Mouse (Mus musculus) v-Abl transformed pro-B cells (cell line): ENCODE measurements around the gene Zfp788.
"Not testable (repeated sequence)": the region's sequence is repeated elsewhere in the genome, so short reads cannot be mapped to it uniquely, and the experiment has no call there.

Source experiments
- in situ Hi-C, 2 experiments: fragments of 400-800 bp; cut with MboI; formaldehyde crosslinking; loops; one replicate each; pipeline ENCODE4 v1.15.1; 2025; ENCODE audit not compliant: unreplicated experiment in 2 of 2

The Zfp788 gene

DNA sequence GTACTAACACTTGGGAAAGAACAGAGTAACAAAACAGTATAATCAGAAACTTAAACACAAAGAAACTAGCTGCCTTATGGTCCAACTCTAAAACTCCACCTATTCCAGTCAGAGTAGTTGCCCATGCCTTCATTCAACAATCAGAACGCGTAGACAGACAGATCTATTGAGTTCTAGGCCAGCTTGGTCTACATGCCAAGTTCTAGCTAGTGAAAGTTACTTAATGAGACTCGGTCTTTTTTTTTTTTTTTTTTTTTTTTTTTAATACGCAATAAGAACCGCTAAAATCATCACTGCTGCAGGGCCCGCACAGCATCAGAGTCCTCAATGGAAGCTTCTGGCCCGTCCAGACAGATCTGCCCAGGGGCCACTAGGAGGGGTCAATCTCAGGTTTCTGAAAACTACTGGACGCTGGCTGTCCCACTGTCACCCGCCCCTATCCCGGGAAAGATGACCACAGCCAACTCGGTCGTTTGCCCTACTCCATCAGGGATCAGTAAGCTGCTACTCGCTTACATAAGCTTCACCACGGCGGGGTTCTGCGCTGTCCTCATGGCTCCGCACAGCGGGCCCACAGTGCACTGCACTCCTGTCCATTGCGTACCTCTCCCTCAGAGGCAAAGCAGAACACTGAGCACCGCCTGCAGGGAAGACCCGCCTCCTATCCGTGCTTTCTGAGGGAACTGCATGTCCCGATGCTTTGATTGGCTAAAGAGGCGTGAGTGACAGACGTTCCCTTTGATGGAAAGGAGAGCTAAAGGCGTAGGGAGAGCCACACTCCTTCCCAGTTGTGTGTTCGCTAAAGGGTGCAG is at the start of gene Zfp788:
Gene Zfp788, plus strand, starts transcription at position 795 of the 812 bp plus-strand sequence.
- in situ Hi-C loops = loop anchor here (5.0 to 25.0 kb wide), 6 partner anchors 35 to 1958 kb away; partner anchors contain the start of genes 2610021A01Rik (in 2 of the 2), AI987944 (in 1 of the 2), Zfp141 (in 1 of the 2) and Zfp715 (in 1 of the 2)

DNA sequence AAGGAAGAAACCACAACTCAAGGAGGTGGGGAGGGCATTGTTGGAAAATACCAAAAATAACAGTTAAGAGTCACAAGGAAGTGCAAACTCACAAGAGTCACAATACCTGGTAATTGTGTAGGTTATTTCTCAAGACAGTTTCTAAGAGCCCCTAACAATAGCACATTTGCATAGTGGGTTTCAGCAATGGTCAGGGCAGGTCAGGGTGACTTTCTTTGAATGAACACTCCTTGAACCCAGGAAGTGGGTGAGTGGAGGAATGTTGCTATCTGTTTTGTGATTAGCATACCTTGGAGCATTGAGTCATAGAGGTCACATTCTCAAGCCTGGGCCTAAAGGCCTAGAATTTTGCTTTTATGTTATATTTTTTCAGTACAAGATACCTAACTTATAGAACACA is 45.2 kb upstream of the Zfp788 start:
- in situ Hi-C loops = loop anchor here in 1 of 2 experiments (25.0 kb wide), 1 partner anchor 1399 kb away; no protein-coding TSS in a partner anchor

DNA sequence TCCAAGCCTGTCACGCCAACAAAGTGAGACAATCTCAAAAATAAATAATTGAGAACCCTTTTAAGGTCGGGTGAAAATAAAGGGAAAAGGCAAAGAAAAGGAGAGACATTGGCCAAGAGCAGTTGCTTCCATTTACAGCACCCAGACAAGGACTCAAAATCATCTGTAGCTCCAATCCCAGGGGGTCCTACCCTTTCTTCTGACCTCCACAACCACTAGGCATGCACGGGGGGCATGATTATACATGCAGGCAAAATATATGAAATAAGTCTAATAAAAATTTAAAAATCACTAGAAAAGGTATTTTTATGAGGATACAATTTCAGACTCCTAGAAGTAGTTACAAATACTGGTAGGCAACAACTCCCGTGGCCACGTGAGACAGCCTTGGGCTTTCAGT is 34.4 kb upstream of the Zfp788 start:
- in situ Hi-C loops = loop anchor here (5.0 to 25.0 kb wide), 5 partner anchors 34 to 1389 kb away; partner anchors contain the start of genes Zfp788 (in 2 of the 2), AW146154 (in 1 of the 2) and Gm20449 (in 1 of the 2)

DNA sequence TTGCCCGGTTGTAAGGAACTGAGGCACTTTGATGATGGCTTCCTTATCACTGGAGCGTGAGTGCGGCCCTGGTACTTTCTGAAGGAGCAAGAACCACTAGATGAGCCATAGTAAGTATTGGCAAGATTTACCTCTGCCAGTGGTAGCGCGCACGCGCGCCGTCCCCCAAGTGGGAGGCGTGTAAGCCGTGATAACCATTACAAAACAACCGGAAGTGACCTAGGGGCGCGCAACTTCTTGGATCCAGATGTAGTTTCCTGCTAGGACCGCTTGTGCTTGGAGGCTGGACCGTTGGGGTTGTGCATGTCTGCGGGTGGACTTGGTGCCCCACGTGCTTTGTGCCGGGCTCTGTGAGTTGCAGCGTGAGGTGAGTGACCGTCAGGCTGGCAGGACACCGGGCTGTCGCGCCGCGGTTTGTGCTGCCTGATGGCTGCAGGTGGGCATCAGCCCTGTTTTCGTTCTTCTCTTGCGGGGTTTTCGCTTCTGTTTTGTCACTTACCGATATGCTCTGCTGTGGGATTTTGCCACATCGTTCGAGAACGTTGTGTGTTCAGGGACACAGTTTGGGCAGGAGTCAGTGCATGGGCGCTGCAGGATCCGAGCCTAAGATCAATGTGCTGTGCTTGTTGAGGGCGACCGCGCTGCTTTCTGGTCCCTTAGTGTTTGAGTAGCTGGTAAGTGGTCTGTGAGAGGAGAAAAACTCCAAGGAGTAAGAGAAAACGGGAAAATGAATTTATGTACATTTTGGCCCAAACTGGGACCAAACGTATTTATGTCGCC is 33.8 kb upstream of the Zfp788 start, which contains the start of gene 2610021A01Rik:
Gene 2610021A01Rik, plus strand, starts transcription at position 197 of the 780 bp plus-strand sequence.
- in situ Hi-C loops = loop anchor here (5.0 to 25.0 kb wide), 5 partner anchors 33 to 1388 kb away; partner anchors contain the start of genes Zfp788 (in 2 of the 2), AW146154 (in 1 of the 2) and Gm20449 (in 1 of the 2)

DNA sequence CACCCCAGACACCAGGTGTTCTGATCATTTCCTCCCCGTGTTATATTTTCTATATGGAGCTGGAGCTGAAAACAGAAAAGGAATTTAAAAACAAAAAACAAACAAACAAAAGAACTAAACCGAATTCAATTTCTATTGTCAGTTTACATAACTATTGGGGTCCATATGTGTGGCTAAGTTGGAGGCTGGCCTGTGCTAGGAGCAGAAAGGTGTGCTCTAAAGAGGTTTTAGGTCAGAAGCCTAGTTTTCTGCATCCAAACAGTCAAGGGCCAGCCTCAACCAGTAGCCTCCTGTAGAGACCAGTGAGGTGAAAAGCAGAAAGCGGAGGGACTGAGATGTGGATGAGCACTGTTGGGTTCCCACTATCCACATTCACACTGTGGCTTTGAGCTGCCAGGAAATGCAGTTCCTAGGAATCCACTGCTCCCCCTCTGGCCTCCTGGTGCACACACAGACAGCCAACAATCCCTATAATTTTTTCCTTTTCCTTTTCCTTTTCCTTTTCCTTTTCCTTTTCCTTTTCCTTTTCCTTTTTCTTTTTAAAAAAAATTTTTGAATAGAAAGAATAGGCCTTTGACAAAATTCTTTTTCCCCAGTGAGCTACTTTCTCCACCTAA is 33.0 kb upstream of the Zfp788 start:
- in situ Hi-C loops = loop anchor here (5.0 to 25.0 kb wide), 5 partner anchors 32 to 1387 kb away; partner anchors contain the start of genes Zfp788 (in 2 of the 2), AW146154 (in 1 of the 2) and Gm20449 (in 1 of the 2)

DNA sequence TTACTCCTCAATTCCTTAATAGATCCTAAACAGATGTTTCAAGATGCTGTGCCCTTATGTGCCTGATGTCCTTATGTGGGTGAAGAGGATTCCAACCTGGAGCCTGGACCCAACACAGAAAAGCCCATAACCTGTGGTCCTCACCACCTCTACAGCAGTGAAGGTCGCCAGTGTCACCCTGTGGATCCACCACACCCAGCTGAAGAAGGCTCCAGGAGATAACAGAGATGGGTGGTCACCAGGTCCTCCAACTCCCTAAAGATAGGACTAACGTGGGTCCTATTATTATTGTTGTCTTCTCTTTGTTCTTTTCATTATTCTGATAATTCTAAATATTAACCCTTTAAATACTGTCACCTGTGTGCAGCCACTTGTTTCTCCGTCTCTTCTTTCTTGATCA is 21.3 kb upstream of the Zfp788 start:
- in situ Hi-C loops = no loop called here

DNA sequence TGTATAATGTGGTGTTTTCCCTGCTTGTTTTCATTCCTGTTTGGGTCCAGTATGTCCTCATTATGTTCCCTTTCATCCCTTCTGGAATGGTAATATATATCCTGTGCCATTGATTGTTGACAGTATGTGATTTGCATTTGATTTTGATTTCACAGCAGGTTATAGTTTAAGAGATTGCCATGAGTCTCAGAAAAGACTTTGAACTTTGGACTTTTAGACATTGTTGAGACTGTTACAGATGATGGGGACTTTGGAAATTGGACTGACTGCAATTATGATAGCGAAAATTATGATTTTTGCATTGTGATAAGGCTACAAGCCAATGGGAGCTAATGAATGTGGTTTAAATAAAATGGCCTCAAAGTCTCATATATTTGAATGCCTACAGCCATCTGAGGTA is 16.8 kb upstream of the Zfp788 start:
- in situ Hi-C loops = not testable (repeated sequence)

DNA sequence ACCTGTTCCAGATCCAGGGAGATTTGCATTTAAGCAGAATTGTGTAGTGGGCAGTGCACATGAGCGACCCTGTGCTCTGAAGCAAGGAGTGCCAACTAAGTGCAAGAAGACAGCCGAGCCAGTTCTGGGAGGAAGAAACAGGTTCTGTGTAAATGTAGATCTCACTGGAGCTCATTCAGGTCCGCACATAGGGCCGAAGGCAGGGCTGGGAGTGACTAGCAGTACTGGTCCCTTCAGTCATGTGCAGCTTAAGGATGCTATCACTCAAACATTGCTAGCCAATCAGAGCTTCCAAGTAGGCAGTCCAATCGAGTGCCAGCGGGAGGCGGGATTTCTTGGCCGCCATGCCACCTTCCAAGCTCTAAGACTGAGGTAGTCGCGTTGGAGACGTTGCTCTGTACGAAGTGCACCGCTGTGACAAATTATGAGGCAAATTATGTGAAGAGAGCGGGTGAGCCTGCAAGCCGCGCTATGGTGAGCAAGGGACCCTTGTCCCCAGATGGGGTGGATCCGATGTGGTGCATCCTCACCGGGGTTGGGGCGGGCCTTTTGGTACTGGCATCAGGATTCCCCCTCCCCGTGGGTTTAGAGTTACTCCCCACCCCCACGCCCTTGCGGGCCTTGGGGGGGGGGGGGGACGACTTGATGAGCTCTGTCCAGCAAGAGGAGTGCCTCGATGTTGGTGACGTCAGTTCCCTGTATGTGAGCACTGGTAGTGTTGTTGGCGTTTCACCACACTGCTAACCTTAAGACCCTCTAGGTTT is 400 bp downstream of the Zfp788 start:
- in situ Hi-C loops = loop anchor here (5.0 to 25.0 kb wide), 6 partner anchors 36 to 1959 kb away; partner anchors contain the start of genes 2610021A01Rik (in 2 of the 2), AI987944 (in 1 of the 2), Zfp141 (in 1 of the 2) and Zfp715 (in 1 of the 2)

DNA sequence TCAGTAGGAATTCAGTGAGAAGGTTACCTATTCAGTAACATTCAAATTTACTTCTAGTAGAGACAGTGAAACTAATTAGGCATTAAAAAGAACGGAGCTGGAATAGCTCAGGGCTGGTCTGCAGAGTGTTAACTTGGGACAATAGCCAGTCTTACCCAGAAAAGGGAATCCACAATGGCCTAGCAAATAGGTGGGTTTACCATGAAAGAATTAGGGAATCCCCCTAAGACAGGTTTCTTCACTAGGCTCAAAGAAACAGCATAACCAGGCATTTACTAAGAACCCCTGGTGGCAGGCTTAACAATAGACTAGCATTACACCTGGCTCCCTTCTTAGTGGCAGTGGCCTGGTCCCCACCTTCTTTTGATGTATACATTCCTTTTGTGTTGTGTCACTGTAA is 41.3 kb downstream of the Zfp788 start:
- in situ Hi-C loops = not testable (repeated sequence)
